Mouse (Mus musculus) spleen, adult 10 weeks (tissue): ENCODE data around the gene Itm2a. TPM values are rescaled to one million over a fixed set of nuclear protein-coding genes. Genes with fewer than 3 reads are reported as not detected.

Source experiments
- polyA plus RNA-seq: library from polyadenylated mRNA; stranded (reverse); fragments of 350-450 nt; fragmentation: Illumina TruSeq; extraction: RNeasy Lipid Tissue Mini Kit (QIAGEN cat#74804); gene quantifications from one replicate; pipeline ENCODE4 v1.2.3, GENCODE M21; 2015; ENCODE audit warnings: low replicate concordance; ENCODE audit not compliant: insufficient read depth

Itm2a gene
- 25.3 TPM for polyA plus RNA-seq

DNA sequence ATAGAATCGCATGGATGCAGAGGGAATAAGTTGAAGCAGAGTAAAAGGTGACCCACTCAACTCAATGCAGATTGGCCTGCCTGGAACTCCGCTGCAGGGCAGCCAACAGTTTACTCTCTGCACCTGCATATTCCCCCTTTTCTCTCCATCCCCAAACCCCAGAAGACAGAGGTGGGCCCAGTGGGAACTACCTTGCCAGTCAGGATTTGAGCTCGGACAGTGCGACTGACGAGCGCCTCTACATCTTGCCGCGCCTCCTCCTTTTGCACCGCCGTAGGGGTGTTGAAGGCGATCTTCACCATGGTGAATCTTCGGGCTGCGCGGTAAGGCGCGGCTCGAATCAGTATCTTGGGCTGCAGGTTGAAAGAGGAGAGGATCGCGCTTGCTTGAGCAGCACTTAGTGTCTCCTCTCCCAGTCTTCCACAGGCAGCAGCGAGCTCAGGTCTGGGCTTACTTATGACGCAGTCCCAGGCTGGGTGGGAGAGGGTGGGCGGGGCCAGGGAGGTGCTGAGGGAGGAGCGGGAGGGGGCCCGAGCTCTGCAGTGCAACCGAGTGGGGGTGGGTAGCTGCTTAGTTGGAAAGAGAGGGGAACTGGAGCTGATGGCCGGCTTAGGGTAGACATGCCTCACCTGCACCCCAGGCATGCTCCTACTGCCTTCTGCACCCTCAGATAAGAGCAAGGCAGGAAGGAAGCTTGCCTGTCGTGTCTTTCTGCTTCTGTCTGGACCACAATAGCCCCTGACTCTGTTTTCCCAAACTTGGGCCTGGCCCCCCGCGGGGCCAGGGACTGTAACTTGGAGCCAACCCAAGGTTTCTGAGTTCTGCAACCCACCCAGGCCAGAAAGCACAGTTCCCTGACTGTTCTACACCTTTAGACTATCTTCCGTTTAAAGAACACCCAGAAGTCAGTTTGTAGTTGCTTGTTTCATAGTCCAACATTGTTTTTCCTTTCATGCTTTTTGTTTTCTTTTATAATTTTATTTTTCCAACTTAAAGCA, at the start of gene Itm2a:
Itm2a (minus strand) TSS at position 462 of the 998 bp plus-strand sequence.

Other genes with a start within 250 kb of the Itm2a start
- 87.7 TPM for gene Gpr174, start 147.5 kb downstream of the Itm2a start, polyA plus RNA-seq